Mouse (Mus musculus) left cerebral cortex, adult 18-20 months (tissue): ENCODE measurements at regions not wholly inside any gene's neighbourhood (a gene's known extent, or its start where the extent isn't known, plus 50 kb on each side); places are given as distances from the start of the nearest gene placed in this dataset.

Experiments used
- DNase-seq, 2 experiments: peaks; one replicate each; pipeline ENCODE4 v3.0.0; 2021 to 2022; ENCODE audit warnings: low spot score in 2 of 2, mixed read lengths in 1 of 2

DNA sequence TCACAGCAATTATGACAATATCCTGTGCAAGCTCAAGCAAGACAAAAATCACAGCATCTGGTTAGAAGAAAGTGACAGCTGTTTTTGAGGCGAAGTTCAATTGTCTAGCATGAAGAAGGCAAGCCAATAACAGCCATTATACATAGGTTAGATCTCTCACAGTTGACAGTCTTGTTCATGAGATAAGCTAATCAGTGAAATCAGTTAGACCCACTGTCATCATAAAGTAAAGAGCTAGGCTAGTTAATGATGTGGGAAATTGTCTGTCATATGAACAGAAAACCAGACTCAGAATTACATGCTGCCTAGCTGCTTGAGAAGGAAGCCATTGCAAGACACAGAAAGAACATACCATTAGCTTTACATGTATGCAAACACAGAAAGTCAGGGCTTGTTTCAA is 470.2 kb upstream of the 5930422O12Rik start:
- DNase-seq: no peak

DNA sequence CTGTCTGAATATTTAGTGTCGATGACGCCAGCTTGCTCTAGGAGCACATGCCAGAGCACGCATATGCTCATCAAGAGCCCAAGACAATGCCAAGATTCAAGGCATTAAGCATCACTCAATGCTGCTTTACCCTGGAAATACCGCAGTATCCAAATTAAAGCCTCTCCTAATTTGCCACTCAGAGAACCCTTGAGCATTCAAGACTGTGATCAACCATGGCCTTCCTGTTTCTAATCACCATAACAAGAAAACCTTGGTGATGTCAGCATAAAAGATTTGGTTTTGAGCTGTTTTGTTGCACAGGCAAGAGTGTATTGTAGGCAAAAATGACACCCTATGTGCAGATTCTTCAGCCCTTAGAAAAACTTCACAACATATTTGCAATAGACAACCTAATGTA is 469.7 kb upstream of the 5930422O12Rik start:
- no peak for DNase-seq

DNA sequence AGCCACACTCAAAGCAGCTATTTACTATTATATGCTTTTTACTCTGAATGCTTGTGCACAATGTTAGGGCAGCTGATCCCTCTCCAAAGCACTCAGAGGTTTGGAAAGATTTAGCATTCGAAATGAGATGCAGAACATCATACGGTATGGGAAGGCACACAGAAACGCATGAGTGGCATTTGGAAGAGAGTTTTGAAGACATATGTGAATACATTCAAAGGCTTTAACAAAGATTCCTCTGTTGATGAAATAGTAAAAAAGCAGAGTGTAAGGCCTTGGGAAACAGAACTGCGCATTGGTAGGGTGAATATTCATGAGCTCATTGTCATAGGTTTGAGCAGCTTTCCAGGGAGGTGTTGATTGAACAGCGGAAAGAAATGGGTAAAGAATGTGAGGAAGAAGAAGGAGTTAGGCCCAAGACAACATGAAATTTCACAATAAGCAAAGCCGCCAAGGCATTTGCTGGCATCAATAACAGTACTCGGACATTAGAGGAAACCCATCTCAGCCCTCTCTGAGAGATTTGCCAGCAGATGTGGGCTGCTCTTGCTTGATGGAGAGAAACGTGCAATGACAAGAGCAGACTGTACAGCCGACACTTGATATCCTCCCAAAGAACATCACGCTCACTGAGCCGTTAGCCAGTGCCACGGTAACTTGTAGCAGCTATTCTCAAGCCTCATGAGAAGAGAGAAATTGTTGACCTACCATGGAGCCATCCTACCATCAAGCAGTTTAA is 469.0 kb upstream of the 5930422O12Rik start:
- no peak for DNase-seq

DNA sequence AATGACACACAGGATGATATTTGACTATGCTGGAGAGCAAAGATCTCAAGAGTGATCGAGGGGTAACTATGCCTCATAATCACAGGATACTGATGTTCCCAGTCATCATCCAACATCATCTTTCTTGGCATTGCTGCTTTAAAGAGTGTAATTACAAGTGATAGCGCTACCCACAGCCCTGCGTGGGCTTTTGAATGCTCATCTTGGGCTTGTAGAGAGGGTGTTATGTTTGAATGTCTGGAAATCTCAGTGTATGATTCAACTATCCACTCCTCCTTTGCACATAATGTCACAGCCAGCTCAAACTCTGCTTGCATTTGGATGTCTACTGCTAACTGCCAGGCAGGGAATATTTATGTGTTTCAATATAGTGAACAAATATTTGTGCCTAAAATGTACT is 438.3 kb upstream of the 5930422O12Rik start:
- peak; percentile 16 to 39 for DNase-seq

DNA sequence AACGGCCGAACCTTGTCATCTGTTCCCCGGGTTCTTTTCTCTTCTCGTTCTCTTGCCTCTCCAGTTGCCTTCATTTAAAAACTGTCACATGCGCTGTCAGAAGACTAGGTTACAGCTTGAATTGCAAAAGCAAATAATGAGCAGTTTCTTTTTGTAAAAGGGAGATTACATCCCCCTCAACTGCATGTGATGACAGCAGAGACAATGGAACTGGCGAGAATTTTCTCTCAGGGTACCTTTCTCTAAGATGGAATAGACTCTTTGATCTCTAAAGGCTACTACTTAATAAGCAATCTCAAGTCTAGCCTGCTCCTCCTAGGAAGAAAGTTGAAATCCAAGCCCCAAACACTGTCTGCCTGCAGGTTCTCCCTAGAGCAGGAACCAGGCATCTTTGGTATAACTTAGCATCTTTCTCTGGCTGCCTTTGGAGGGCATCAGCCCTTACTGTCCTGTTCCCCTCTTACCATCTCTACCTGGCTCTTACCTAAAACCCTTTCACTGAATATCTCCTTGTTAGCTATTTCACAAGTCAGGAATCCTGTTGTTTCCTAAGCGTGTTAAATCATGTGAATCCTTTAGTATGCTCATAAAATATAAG is 424.4 kb upstream of the 5930422O12Rik start:
- no peak for DNase-seq

DNA sequence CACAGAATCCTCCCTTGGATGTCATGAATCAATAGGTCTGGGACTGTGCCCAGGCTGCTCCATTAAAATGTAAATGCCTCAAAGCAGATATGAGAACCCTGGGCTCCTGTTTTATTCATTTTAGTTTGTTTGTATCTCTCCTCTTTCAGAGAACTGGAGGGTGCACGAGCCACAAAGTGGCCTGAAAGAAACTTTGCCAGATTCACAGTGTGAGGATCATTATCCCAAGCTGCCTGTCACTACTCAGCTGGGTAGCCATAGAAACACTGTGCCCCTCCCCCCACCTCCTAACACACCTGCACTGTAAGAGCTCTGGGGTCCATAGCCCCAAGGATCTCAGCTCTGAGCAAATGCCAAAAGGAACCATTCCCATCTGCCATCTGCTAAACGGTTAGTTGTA is 423.9 kb upstream of the 5930422O12Rik start:
- no peak for DNase-seq

DNA sequence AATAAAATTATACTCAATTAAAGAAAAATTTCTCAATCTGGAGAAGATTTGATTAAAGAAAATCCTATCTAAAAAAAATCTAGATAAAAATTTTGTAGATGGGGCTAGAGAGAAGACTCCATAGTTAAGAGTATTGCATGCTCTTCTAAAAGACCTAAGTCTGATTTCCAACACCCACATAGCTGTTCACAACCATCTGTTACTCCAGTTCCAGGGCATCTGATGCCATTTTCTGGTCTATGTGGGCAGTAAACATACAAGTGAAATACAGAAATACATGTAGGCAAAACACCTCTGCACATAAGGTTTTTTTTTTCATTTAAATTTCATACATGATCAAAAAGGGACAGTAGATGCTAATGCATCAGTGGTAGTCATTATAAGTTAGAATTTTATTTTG is 418.4 kb upstream of the 5930422O12Rik start:
- no peak for DNase-seq

DNA sequence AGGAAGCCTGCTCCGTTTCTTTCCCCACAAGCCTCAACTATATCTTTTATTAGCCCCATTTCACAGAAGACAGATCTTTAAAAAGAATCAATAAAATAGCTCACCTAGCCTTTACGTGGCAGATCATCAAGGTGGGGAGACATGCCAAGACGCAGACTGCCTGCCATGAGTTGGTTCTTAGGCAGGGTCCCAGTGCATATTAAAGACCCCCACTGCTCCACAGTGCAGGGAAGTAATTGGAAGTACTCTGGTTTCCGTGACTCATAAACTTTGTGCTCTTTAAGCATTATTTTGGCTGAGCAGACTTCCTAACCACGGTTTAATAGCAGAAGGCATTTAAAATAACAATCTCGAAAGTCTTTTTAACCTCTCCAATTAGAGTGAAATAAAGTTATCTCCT is 415.7 kb upstream of the 5930422O12Rik start:
- no peak for DNase-seq

DNA sequence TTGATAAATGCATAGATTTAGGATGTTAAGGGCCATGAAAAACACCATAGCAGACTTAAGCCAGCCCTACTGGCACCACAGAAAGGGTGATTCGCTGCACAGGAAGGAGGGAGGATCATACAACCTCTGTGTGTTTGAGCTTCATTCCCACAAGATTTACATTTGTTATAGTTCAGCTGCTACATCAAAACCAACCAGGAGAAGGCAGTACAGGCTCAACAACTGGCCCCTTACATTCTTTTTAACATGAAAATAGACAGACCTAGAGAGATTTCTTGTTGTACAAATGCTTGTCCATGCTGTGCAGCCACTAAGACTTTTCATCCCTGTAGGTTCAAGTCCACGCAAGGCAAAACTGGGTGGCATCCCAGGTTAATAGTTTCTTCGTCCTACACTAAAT is 412.6 kb upstream of the 5930422O12Rik start:
- DNase-seq: no peak

DNA sequence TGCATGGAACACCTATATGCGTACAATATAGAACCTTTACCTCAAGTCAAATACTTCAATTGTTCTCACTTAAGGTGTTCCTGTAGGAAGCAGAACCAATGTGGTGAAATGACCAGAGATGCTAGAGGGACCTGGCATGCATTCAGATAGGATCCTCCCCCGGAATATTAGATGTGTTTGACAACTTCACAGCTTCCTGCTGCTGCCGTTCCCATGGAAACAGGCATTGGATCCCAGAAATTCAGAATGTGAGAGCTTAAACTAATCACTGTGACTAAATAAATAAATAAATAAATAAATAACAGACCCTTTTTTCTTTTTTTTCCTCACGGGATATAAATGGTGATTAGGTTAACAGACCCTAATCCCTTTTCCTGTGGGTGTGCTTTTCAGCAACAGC is 401.5 kb upstream of the 5930422O12Rik start:
- DNase-seq: no peak

DNA sequence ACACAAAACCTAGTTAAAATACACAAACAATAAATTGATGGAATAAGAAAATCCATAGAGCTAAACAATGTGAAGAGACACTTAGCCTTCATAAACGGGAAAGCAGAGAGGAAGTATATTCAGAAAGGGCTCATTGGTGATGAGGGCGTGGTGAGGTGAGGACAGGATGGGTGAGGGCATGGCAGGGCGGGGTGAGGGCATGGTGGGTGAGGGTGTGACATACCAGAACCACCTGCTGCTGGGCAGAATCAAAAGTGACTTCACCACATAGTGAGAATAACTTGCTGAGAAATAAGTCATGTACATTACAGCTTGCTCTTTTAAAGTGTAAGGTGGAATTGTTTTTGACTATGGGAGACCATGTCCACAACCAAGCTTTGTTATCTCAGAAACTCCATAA is 399.1 kb upstream of the 5930422O12Rik start:
- no peak for DNase-seq

DNA sequence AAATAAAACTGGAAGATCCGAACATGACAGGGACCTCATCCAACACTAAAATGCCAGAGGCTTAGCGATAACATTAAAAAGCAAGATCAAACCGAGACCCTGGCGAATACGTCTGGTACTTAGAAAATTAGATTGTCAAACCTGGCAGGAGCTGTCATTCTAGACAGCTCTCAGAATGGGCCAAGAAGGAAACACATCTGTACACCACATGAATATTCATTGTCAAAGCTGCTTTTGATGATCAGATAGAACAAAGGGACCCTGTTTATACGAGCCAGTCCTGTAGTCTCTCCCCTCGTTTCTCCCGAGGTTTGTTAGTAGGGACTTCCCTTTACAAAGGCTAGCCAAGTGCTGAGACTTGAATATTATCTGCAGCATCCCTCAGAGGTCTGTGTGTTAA is 376.5 kb upstream of the 5930422O12Rik start:
- no peak for DNase-seq

DNA sequence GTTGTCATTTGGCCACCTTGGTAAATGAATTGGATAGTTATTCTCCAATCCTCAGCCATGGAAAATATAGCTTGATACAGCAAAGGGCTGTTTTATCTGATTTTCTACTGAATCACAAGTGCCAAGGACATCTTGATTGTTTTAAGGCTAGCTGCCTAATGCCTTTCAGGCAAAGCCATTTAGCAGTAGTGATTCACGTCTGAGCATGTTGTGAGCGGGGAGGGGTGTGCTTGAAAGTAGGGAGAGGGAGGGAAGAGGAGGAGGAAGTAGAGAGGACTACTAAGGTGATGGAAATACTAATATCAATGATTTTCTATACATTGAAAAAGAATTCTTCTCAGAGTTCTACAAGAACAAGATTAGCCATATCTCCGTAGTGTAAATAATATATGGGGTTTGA is 362.9 kb upstream of the 5930422O12Rik start:
- DNase-seq: no peak

DNA sequence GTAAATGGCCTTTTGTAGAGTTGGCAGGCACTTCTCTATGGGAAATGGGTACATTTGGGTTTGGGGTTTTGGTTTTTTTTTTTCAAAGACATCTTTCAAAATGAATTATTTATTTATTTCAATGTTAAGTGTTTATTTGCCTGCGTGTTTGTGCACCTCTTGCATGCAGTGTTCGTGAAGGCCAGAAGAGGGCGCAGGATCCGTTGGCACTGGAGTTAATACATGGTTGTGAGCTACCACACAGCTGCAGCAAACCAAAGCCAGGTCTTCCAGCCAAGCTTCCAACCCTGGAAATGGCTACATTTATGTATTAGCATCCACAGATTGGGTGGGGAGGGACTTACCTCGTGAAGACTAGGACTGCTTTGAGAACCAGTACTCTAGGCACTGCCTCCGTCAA is 362.3 kb upstream of the 5930422O12Rik start:
- no peak for DNase-seq

DNA sequence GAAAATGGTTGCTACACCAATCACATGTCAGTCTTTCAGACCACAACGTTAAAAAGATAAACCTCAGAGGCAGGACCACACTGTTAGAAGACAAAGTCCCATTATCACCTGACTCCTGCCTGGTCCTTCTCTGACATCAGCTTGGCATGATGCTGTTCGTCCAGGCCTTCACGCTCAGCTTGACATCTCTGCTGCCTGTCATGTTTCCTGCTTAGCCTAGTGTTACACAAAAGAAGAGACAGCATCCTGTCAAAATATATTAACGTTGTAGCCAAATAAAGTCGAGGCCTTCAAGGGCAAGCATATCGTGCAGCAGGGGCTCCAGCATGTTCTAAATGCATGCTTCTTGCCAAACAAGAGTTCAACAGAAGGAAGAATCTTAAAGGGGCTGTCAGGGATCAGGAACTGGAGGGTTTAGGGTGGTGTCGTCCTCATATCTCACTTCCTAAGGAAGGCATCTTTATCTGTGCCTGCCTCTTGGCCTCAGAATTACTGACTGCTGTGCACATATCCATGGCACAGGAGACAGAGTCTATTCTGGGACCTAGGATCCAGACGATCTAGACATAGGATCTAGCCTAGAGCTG is 361.0 kb upstream of the 5930422O12Rik start:
- DNase-seq: no peak

DNA sequence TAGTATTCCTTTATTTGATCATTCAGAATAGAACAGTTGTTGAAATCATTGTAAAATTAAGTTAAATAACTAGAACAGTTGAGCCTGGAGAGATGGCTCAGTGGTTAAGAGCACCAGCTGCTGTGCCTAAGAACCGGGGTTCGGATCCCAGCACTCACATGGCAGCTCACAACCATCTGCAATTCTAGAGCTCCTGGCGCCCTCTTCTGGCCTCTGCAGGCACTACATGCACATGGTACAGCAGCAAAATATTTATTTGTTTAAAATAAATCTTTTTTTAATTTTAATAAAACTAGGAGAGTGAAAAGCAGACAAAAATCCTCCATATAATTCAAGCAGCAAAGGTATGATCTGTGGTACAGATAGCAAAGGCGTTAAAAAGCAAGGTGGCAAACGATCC is 360.0 kb upstream of the 5930422O12Rik start:
- DNase-seq: no peak

DNA sequence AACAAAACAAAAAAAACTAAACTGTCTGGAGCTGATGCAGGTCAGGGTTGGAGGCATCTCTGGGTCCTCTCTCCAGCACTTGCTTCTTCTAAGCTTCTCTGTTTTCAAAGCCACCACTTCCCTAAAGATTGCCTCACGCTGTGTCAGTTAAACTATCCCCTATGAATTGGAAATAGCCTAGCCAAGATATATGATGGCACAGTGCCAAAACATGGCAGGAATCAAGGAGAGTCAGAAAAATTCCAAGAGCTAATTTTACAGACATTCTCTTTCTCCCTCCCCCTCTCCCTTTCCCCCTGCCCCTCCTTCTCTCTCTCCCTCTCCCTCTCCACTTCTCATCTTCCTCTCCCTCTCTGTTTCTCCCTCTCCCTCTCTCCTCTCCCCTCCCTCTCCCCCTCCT is 353.3 kb upstream of the 5930422O12Rik start:
- DNase-seq: no peak

DNA sequence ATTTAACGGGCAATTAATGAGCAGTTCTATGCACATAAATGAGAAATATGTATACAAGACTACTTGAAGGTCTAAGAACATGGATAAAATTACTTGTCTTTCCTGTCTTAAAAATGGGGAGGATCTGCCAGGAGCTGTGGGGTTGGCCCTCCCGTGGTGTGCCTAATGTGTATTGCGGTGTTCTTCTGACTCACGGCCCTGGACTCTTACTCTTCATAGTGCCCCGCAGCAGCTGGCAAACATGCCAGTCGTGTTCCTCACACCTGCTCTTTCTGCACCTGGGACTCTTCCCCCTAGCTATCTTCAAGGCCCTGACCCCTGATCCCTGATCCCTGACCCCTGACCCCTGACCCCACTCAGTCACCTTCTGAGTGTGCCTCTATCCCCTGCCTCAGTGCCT is 352.3 kb upstream of the 5930422O12Rik start:
- DNase-seq: no peak

DNA sequence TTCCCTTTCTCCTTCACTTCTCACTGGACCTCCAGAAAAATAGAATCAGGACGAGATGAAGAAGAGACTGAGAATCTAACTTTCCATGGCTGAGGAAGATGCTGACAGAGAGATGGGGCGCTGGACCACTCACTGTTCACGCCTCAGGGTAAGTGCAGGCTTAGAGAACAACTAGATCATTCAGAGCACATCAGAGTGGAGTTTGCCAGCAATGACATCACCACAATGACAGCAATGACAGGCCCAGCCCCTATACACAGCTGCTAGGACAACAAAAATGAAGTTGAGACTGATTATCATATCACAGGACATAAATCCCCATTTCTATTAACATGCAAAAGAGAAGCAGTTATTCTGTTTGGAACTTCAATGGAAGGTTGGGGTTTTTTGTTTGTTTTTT is 350.4 kb upstream of the 5930422O12Rik start:
- DNase-seq: no peak

DNA sequence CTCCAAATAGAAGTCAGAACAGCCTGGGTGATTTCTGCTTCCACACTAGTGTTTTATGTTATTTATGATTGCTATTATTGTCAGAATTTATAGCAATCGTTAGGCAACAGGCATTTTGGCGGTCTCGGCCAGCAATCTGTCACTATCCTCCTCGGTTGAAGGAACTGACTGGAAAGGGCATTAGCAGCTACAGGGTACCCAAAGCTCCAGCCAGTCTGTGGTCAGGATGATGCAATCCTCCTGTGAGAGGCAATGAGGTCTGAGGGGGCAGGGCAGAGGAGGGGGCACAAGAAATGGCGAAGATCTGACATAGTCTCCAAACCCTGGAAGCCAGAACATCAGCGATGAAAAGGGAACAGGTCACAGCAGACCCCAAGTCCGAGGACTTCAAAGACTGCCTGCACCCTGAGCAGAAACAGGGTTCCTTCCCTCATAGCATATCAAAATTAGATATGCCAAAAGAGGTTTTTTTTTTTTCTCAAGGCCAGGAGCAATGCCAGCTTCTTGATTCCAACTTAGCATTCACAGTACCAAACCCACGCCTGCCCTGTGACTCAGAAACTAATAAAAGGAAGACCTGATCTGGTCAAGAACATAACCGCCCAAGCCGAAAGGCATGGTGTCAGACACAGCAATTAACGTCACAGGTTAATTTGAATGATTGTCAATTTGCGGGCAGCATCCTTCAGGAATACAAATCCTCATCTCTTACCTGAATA is 348.5 kb upstream of the 5930422O12Rik start:
- no peak for DNase-seq

DNA sequence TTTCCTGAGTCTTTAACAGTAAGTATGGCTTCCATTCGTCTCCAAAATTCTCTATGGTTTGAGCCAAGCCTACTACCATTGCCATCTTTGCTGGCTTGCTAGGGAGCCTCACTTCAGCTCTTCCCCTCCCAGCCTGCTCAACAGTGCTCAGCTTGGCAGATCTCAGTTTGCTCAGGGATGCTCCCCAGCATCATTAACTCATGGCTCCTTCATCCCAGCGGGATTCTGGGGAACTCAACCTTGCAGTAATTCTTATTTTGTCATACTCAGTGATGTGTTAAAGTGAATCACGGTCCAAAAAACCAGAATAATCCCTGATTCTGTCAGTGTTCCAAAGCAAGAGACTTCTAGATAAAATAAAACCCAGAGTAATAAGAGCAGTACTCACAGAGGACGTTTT is 346.6 kb upstream of the 5930422O12Rik start:
- no peak for DNase-seq

DNA sequence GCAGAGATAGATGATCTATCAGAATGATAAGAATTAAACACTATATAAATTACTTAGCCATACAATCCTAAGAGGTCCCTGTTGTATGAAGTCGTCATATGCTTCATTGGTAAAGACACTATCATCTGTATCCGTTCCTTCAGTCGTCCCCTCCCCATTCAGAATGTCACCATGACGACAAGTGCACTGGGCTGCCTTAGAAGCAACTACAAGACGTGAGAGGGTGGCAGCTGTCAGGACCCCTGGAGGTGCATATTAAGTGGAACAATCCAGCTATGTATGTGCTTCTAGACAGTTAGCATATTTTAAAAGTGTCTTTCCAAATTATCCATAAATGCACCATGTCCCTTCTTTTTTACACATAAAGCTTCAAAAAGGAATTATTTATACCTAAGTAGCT is 343.0 kb upstream of the 5930422O12Rik start:
- no peak for DNase-seq
